Mouse (Mus musculus): ENCODE results near the gene Adprhl2. TPM values are rescaled to one million over a fixed set of nuclear protein-coding genes. Genes with fewer than 3 reads are reported as not detected.
A peak's percentile ranks its signal among the peaks of the same experiment; 100 is the strongest.

The Adprhl2 gene
- polyA plus RNA-seq, 1 experiment from 2014 or later, result 94.6 TPM

- no peak for ATAC-seq (replicated peaks)
- Histone ChIP-seq H3K4me3 (no peak overlapping the region), H3K4me1 (peaks cover 22% of the 10 kb centered on the region), H3K27ac (no peak overlapping the region), H3K27me3 (replicated peaks) (peaks cover 7% of the 10 kb centered on the region; the same call in 1 of the 2 replicates), H3K9me3 (no peaks in the 10 kb centered on the region), H3K9ac (no peak overlapping the region), H3K36me3 (replicated peaks) (peaks cover 32% of the 10 kb centered on the region), H3K4me2 (no peak overlapping the region)
- WGBS, result 91% methylated on average over 6 of the region's 6 CpGs
Observed at GRCm38 (mm10) chr4:126319806-126320205, 1.7 kb downstream of the Adprhl2 start.

DNA sequence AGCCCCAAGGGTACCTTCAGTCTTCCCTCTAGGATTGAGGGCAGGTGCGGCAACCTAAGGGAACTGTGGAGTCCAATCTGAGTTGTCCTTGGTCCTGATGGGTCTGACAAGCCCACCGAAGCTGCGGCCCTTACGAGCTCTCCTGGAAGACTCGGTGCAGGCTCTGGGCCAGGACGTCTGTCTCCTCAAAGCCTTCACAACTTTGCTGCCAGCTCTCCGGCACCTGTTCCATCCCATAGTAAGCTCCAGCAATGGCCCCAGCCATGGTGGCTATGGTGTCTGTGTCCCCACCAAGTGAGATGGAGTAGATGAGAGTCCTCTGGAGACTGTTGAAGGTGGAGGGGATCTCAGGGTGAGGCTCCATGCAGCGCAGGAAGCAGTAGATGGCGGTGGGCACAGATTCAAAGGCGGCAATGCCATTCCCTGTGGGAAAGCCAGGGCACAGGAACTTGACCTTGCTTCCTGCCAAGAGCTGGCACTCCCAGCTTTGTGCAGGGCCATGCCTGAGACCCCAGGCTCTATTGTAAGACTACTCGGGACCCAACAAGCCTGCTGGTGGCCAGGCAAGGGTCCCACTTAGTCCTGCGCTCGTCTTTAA, 5.0 kb downstream of the Adprhl2 start:
- 93% methylated on average over 13 of the region's 13 CpGs for WGBS
- H3K36me3 ChIP-seq (replicated peaks), result peaks cover 36% of the 10 kb centered on the region
- no peaks in the 10 kb centered on the region for H3K9me3 ChIP-seq
- H3K27me3 ChIP-seq (replicated peaks), result no peaks in the 10 kb centered on the region
- ATAC-seq (replicated peaks), result no peak
- no peak overlapping the region for H3K4me3 ChIP-seq
- H3K4me1 ChIP-seq, result peaks cover 16% of the 10 kb centered on the region
- no peak overlapping the region for H3K27ac ChIP-seq
- H3K9ac ChIP-seq, result no peak overlapping the region
- no peak overlapping the region for H3K4me2 ChIP-seq

DNA sequence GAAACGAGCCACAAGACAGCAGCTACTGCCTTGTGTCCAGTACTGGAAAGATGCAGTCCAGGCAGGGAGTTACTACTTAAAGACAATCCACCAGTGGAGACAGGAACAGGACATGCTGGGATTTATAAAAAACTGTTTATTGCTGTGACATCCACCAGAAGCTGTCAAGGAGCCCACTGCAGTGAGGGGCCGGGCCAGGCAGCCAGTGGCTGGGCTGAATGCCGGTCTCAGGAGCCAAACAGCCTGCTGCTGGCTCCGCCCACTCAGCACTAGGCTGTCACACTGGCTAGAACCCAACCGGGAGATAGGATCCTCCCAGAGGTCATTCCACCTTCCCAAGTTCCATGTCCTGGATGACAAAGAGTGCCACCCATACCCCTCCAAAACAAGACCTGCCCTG, 5.6 kb downstream of the Adprhl2 start:
- H3K4me3 ChIP-seq, result no peak overlapping the region
- peaks cover 15% of the 10 kb centered on the region for H3K4me1 ChIP-seq
- H3K4me2 ChIP-seq, result no peak overlapping the region
- H3K27me3 ChIP-seq (replicated peaks), result no peaks in the 10 kb centered on the region
- H3K9ac ChIP-seq, result no peak overlapping the region
- no peaks in the 10 kb centered on the region for H3K9me3 ChIP-seq
- WGBS, result 48% methylated on average over 5 of the region's 5 CpGs
- peaks cover 36% of the 10 kb centered on the region for H3K36me3 ChIP-seq (replicated peaks)
- ATAC-seq (replicated peaks), result no peak
- no peak overlapping the region for H3K27ac ChIP-seq

DNA sequence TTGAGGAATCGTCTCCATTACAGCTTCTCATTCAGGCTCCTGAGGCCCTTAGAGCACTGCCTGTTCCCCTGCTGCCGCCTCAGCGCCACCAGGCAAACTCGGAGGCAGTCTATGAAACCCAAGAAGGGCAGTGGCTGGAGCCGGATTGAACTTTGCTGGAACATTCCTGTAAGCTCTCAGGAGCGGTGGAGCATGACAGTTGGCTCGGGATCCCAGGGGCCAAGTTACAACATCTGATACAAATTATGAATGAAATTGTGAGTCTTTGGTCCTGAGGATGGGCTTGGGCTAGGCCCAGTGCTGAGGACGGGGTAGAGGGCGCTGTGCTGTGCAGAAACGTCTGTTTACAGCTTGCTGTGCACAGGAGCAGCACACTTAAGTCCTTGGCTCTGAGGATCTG, 7.1 kb downstream of the Adprhl2 start:
- no peak overlapping the region for H3K4me3 ChIP-seq
- H3K27me3 ChIP-seq (replicated peaks), result no peaks in the 10 kb centered on the region
- no peak overlapping the region for H3K4me2 ChIP-seq
- no peak overlapping the region for H3K27ac ChIP-seq
- H3K9ac ChIP-seq, result no peak overlapping the region
- no peaks in the 10 kb centered on the region for H3K4me1 ChIP-seq
- WGBS, result 47% methylated on average over 10 of the region's 10 CpGs
- peaks cover 36% of the 10 kb centered on the region for H3K36me3 ChIP-seq (replicated peaks)
- no peak for ATAC-seq (replicated peaks)
- no peaks in the 10 kb centered on the region for H3K9me3 ChIP-seq

DNA sequence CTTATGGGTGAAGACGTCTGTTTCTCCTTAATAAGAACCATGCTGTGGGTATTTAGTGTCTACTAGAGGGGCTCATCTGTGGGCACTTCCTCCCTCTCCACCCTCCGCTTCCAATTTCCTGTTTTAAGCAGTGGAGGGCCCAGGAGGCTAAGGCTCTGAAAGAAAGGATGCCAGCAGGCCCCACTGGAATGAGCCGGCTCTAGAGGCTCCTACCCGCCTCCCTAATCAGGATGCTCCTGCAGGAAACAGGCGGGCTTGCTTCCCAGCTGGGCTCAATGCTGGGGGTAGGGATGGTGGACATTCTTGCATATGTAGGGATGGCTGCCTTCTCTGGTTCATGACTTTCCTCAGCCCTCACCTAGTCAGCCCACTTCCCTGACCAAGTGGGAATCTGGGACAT, 8.3 kb downstream of the Adprhl2 start:
- Histone ChIP-seq H3K27me3 (replicated peaks) (no peaks in the 10 kb centered on the region), H3K4me3 (no peak overlapping the region), H3K36me3 (replicated peaks) (peaks cover 34% of the 10 kb centered on the region), H3K9ac (no peak overlapping the region), H3K4me1 (no peaks in the 10 kb centered on the region), H3K27ac (no peak overlapping the region), H3K9me3 (no peaks in the 10 kb centered on the region), H3K4me2 (no peak overlapping the region)
- WGBS, result 33% methylated on average over 5 of the region's 5 CpGs
- ATAC-seq (replicated peaks), result no peak

- ATAC-seq (replicated peaks), result no peak
- Histone ChIP-seq H3K9ac (no peak overlapping the region), H3K27ac (no peak overlapping the region), H3K9me3 (no peaks in the 10 kb centered on the region), H3K4me1 (no peaks in the 10 kb centered on the region), H3K27me3 (replicated peaks) (no peaks in the 10 kb centered on the region), H3K4me2 (no peak overlapping the region), H3K36me3 (replicated peaks) (peaks cover 19% of the 10 kb centered on the region), H3K4me3 (no peak overlapping the region)
- 87% methylated on average over 16 of the region's 16 CpGs for WGBS
Observed at GRCm38 (mm10) chr4:126311566-126312200, 9.8 kb downstream of the Adprhl2 start.

GRCm38 (mm10) chr4:126310344-126310743, 11.2 kb downstream of the Adprhl2 start:
- Histone ChIP-seq H3K4me1 (no peaks in the 10 kb centered on the region), H3K9ac (no peak overlapping the region), H3K36me3 (replicated peaks) (0 out of 2 replicates have a peak, but pooled peaks cover 7% of the 10 kb centered on the region), H3K4me3 (no peak overlapping the region), H3K9me3 (no peaks in the 10 kb centered on the region), H3K27ac (no peak overlapping the region), H3K4me2 (no peak overlapping the region), H3K27me3 (replicated peaks) (no peaks in the 10 kb centered on the region)
- 73% methylated on average over 7 of the region's 7 CpGs for WGBS
- peak; percentile 18; the same call in 1 of the 2 replicates for ATAC-seq (replicated peaks)

DNA sequence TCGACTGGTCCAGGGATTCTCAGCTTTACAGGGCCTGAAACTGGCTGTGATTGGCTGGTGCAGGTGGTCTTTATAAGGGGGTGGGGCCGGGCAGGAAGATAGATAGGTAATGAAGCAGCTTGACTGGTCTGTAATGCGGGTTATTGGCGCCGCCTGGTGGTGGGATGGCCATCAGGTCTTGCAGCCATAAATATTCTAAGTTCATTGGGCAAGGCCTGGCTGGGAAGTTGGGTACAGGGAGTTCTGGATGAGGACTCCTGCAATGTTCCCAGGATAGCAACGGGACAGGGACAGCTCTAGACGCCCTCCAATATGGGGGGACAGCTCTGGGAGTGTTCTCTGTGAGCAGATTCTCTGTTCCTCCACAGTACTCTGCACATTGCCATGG, 11.6 kb downstream of the Adprhl2 start:
- H3K4me1 ChIP-seq, result no peaks in the 10 kb centered on the region
- no peak overlapping the region for H3K27ac ChIP-seq
- H3K9ac ChIP-seq, result peak overlapping the region; percentile 35
- H3K9me3 ChIP-seq, result no peaks in the 10 kb centered on the region
- no peaks in the 10 kb centered on the region for H3K27me3 ChIP-seq (replicated peaks)
- H3K4me2 ChIP-seq, result peak overlapping the region; percentile 54
- peak overlapping the region; percentile 33 for H3K4me3 ChIP-seq
- 0 out of 2 replicates have a peak, but pooled peaks cover 5% of the 10 kb centered on the region for H3K36me3 ChIP-seq (replicated peaks)
- ATAC-seq (replicated peaks), result peak; percentile 86
- 2% methylated on average over 7 of the region's 7 CpGs for WGBS

DNA sequence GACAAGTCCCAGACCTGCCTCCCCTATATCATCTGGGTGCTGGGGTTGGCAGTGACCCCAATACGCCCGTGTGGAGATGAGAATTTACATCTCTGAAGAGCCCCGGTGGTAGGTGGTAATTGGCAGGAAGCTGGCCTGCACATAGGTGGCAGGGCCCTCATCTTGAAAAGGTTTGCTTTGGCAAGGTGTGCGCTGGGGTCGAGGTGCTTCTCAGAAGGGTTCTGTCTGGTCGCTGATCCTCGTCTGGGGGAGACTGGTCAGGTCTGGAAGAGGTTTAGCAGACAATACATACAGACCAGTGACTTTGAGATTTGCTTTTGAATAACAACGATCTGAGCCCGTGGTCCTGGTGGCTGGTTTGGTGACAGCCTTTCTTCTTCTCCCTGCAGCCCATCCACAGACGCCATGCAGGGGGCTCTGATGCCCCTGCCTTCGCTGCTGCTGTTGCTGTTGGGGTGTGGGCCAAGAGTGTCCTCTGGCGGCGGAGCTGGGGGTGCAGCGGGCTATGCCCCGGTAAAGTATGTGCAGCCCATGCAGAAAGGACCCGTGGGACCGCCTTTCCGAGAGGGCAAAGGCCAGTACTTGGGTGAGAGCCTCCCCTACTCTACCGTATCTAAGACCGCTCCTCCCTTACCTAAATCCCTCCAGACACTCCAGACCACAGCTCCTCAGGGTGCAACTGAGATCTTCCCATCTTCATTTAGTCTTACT, 12.1 kb downstream of the Adprhl2 start:
- H3K36me3 ChIP-seq (replicated peaks), result 0 out of 2 replicates have a peak, but pooled peaks cover 3% of the 10 kb centered on the region
- H3K9ac ChIP-seq, result peak overlapping the region; percentile 35
- ATAC-seq (replicated peaks), result peak; percentile 60
- no peaks in the 10 kb centered on the region for H3K9me3 ChIP-seq
- peak overlapping the region; percentile 54 for H3K4me2 ChIP-seq
- H3K4me1 ChIP-seq, result no peaks in the 10 kb centered on the region
- 18% methylated on average over 20 of the region's 20 CpGs for WGBS
- H3K4me3 ChIP-seq, result peak overlapping the region; percentile 33
- H3K27ac ChIP-seq, result no peak overlapping the region
- no peaks in the 10 kb centered on the region for H3K27me3 ChIP-seq (replicated peaks)

DNA sequence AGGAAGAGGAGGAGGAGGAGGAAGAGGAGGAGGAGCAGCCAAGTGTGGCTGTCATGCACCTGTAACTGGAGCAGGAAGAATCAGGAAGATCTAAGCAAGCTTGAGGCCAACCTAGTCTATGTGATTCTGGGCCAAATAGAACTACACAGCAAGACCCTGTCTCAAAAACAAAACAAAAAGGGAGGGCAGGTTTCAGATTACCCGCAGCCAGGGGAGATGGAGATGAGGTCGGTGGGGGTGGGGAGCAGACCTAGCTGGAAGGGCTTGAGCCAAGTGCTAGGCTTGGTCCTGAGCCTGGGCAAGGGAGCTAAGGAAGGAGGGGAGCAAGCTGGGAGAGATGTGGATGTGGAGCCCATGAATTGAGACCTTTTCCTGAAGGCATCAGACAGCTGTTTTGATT, 14.7 kb downstream of the Adprhl2 start:
- 14% methylated on average over 2 of the region's 2 CpGs for WGBS
- Histone ChIP-seq H3K9me3 (no peaks in the 10 kb centered on the region), H3K4me2 (no peak overlapping the region), H3K4me1 (peaks cover under 1% of the 10 kb centered on the region; the same call in 1 of the 2 replicates), H3K9ac (no peak overlapping the region), H3K27me3 (replicated peaks) (peaks cover 20% of the 10 kb centered on the region), H3K4me3 (no peak overlapping the region), H3K27ac (no peak overlapping the region), H3K36me3 (replicated peaks) (no peaks in the 10 kb centered on the region)
- ATAC-seq (replicated peaks), result no peak

DNA sequence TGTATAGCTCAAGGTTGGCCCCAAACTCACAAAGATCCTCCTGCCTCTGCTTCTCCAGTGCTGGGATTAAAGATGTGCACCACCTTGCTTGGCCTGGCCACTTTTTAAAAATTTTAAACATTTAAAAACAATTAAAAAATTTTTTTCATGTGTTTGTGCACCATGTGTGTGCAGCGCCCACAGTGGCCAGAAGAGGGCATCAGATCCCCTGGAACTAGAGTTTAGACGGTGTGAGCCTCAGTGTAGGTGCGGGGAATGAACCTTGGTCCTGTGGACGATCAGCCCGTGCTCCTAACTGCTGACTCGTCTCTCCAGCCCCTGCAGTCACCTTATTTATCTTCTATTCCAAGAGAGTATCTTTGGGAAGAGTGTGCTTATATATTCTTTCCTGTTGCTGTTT, 15.4 kb downstream of the Adprhl2 start:
- Histone ChIP-seq H3K27me3 (replicated peaks) (peaks cover 27% of the 10 kb centered on the region), H3K4me2 (no peak overlapping the region), H3K36me3 (replicated peaks) (no peaks in the 10 kb centered on the region), H3K4me1 (peaks cover 8% of the 10 kb centered on the region), H3K9ac (no peak overlapping the region), H3K4me3 (no peak overlapping the region), H3K27ac (no peak overlapping the region), H3K9me3 (no peaks in the 10 kb centered on the region)
- 92% methylated on average over 6 of the region's 6 CpGs for WGBS
- no peak for ATAC-seq (replicated peaks)

GRCm38 (mm10) chr4:126305428-126305827, 16.1 kb downstream of the Adprhl2 start:
- H3K4me3 ChIP-seq, result no peak overlapping the region
- ATAC-seq (replicated peaks), result no peak
- peaks cover 34% of the 10 kb centered on the region for H3K27me3 ChIP-seq (replicated peaks)
- no peak overlapping the region for H3K4me2 ChIP-seq
- H3K9me3 ChIP-seq, result no peaks in the 10 kb centered on the region
- H3K27ac ChIP-seq, result no peak overlapping the region
- no peaks in the 10 kb centered on the region for H3K36me3 ChIP-seq (replicated peaks)
- peaks cover 12% of the 10 kb centered on the region for H3K4me1 ChIP-seq
- WGBS, result 94% methylated on average over 1 of the region's 1 CpGs
- no peak overlapping the region for H3K9ac ChIP-seq
